Mouse (Mus musculus) small intestine, adult 2 months (tissue): ENCODE data around the gene Synpo2l.

Source experiments
- CTCF ChIP-seq: fragments of 200-500 bp; IDR thresholded peaks from 2 replicates; pipeline ENCODE4 v1.5.1; 2012; ENCODE audit warnings: low read depth, mild to moderate bottlenecking, control low read depth, inconsistent platforms, low read length, moderate library complexity, mixed read lengths; ENCODE audit not compliant: insufficient replicate concordance, insufficient read length; ENCODE audit errors: extremely low read depth
- POLR2A ChIP-seq: fragments of 200-500 bp; IDR thresholded peaks from 2 replicates; pipeline ENCODE4 v1.6.1; 2012; ENCODE audit warnings: low read depth, mild to moderate bottlenecking, control low read depth, inconsistent platforms, low read length, moderate library complexity

DNA sequence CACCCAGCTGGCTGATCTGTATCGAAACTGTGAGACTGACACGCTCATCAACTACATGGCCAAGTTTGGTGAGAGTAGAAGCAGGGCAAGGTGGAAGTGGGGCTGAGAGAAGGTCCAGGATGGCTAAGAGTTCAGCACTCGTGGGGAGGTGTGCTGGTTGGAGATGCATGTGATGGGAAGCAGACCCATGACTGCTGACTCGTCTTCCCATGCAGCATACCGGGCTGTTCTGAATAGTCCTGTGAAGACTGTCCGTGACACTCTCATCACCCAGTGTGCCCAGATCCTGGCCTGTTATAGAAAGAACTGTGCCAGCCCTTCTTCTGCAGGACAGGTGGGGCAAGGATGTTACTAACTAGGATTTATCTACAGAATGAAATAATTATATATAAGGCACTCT is 23.6 kb upstream of the Synpo2l start:
- TF ChIP-seq CTCF, result no peak
- TF ChIP-seq POLR2A, result no peak
